Mouse (Mus musculus): ENCODE data around the gene Tmem259.

DNA sequence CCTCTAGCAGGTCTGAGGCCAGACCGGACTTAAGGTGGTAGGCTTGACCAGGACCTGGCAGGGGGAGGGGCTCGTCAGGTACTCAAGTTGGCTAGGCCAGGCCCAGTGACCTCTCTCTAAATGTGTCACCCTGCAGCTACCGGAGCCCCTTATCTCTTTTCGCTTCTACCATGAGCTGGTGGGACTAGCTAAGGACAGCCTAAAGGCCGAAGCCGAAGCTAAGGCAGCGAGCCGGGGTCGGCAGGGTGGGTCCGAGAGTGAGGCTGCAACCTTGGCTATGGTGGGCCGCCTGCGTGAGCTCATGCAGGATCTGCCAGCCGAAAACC lies 44.4 kb upstream of the Tmem259 start:
- TF ChIP-seq EP300 (IDR thresholded peaks at IDR 0.05; ENCODE audit: low read depth) = no peak
- TF ChIP-seq CTCF (IDR thresholded peaks at IDR 0.05; ENCODE audit: low read depth) = no peak
